Mouse (Mus musculus): ENCODE results near the gene Smad3. TPM values are rescaled to one million over a fixed set of nuclear protein-coding genes. Genes with fewer than 3 reads are reported as not detected.
A peak's percentile ranks its signal among the peaks of the same experiment; 100 is the strongest.

Gene Smad3
- total and polyA plus RNA-seq, 3 experiments, result 7.5 to 10.2 TPM; not detected in 1

- no peak for TF ChIP-seq MYB (IDR thresholded peaks at IDR 0.05; ENCODE audit: low read depth, low read length)
- TF ChIP-seq ZC3H11A (IDR thresholded peaks at IDR 0.05; ENCODE audit: low read depth, low read length), result no peak
- TF ChIP-seq MXI1 (IDR thresholded peaks at IDR 0.05; ENCODE audit: low read depth, low read length), result no peak
These were observed 113.8 kb downstream of the Smad3 start (continued) for GRCm38 (mm10) chr9:63644011-63644410.

- no peaks in the 10 kb centered on the region for H3K27me3 ChIP-seq (ENCODE audit: control insufficient read depth in 1 of 2, insufficient read depth in 2 of 2, low read length in 2 of 2)
- H3K36me3 ChIP-seq (ENCODE audit: control insufficient read depth in 1 of 2, insufficient read depth in 2 of 2, low read length in 2 of 2), result no peaks in the 10 kb centered on the region; a peak in 1 of 4 replicates
- no peak overlapping the region for H3K4me3 ChIP-seq (ENCODE audit: control insufficient read depth in 1 of 2, insufficient read depth in 1 of 2, low read depth in 2 of 2, low read length in 2 of 2)
- no peak overlapping the region for H3K9ac ChIP-seq (ENCODE audit: control insufficient read depth, low read depth, low read length, poor library complexity, severe bottlenecking)
- H3K4me1 ChIP-seq (ENCODE audit: control insufficient read depth in 1 of 2, insufficient read depth in 2 of 2, low read length in 2 of 2), result no peaks in the 10 kb centered on the region
- no peak for DNase-seq (ENCODE audit: low read depth, low spot score)
- H3K9me3 ChIP-seq (replicated peaks; ENCODE audit: insufficient read depth, low read length), result no peaks in the 10 kb centered on the region
- no peaks in the 10 kb centered on the region for H3K79me2 ChIP-seq (ENCODE audit: control insufficient read depth, insufficient read depth, low read length, poor library complexity)
- no peak overlapping the region for H3K27ac ChIP-seq (ENCODE audit: control insufficient read depth, low read depth, low read length)
- TF ChIP-seq ZNF384 (IDR thresholded peaks at IDR 0.05; ENCODE audit: low read depth, low read length) (no peak), ZC3H11A (IDR thresholded peaks at IDR 0.05; ENCODE audit: low read depth, low read length) (no peak), ZKSCAN1 (IDR thresholded peaks at IDR 0.05; ENCODE audit: low read depth, low read length) (peak; percentile 95)
These were observed 115.7 kb downstream of the Smad3 start for GRCm38 (mm10) chr9:63641983-63642646.

- DNase-seq (ENCODE audit: low read depth, low spot score), result no peak
- no peaks in the 10 kb centered on the region; a peak in 1 of 4 replicates for H3K36me3 ChIP-seq (ENCODE audit: control insufficient read depth in 1 of 2, insufficient read depth in 2 of 2, low read length in 2 of 2)
- H3K79me2 ChIP-seq (ENCODE audit: control insufficient read depth, insufficient read depth, low read length, poor library complexity), result no peaks in the 10 kb centered on the region
- no peaks in the 10 kb centered on the region for H3K4me1 ChIP-seq (ENCODE audit: control insufficient read depth in 1 of 2, insufficient read depth in 2 of 2, low read length in 2 of 2)
- no peaks in the 10 kb centered on the region for H3K27me3 ChIP-seq (ENCODE audit: control insufficient read depth in 1 of 2, insufficient read depth in 2 of 2, low read length in 2 of 2)
- H3K4me3 ChIP-seq (ENCODE audit: control insufficient read depth in 1 of 2, insufficient read depth in 1 of 2, low read depth in 2 of 2, low read length in 2 of 2), result no peak overlapping the region
- no peak overlapping the region for H3K9ac ChIP-seq (ENCODE audit: control insufficient read depth, low read depth, low read length, poor library complexity, severe bottlenecking)
- TF ChIP-seq CHD2 (IDR thresholded peaks at IDR 0.05; ENCODE audit: low read length) (no peak), BHLHE40 (IDR thresholded peaks at IDR 0.05; ENCODE audit: borderline replicate concordance, low read depth, low read length) (no peak), MAX (IDR thresholded peaks at IDR 0.05; ENCODE audit: low read length) (no peak), GATA1 (IDR thresholded peaks at IDR 0.05; ENCODE audit: low read depth, low read length) (no peak), JUND (IDR thresholded peaks at IDR 0.05; ENCODE audit: low read depth, low read length) (no peak), POLR2A (IDR thresholded peaks at IDR 0.05; ENCODE audit: control insufficient read depth in 1 of 2, insufficient read depth in 1 of 2, low read depth in 1 of 2, low read length in 2 of 2, poor library complexity in 1 of 2) (no peak), NELFE (IDR thresholded peaks at IDR 0.05; ENCODE audit: low read depth, low read length) (no peak), MYC (IDR thresholded peaks at IDR 0.05; ENCODE audit: low read depth, low read length) (no peak), MAFK (IDR thresholded peaks at IDR 0.05; ENCODE audit: borderline replicate concordance, low read depth, low read length) (no peak), E2F4 (IDR thresholded peaks at IDR 0.05; ENCODE audit: borderline replicate concordance, low read depth, low read length) (no peak), MXI1 (IDR thresholded peaks at IDR 0.05; ENCODE audit: low read depth, low read length) (no peak), TBP (IDR thresholded peaks at IDR 0.05; ENCODE audit: low read depth, low read length) (no peak)
- H3K27ac ChIP-seq (ENCODE audit: control insufficient read depth, low read depth, low read length), result no peak overlapping the region
- no peaks in the 10 kb centered on the region for H3K9me3 ChIP-seq (replicated peaks; ENCODE audit: insufficient read depth, low read length)
These were observed 121.7 kb downstream of the Smad3 start for GRCm38 (mm10) chr9:63636113-63636512.
